Mouse (Mus musculus): ENCODE measurements around the gene Snrpb2.
A peak's percentile ranks its signal among the peaks of the same experiment; 100 is the strongest.

The Snrpb2 gene

DNA sequence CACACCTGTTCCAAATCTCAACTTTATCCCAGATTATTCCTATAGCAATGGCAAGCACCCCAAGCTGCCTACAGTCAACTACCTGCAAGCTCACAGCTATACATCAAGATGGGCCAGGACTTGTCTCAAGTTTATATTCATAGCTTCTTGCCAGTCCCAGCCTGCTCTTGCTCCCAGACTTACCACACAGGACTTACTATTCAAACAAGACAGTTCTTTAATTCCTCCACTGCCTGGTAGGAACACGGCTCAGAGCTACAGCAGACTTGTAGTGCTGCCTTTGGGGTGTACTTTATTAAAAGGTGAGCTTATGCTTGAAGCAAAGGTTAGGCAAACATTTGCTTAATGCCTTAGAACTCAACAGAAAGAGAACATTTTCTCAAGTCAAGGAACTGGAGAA lies 34.3 kb downstream of the Snrpb2 start:
- no peak for DNase-seq

DNA sequence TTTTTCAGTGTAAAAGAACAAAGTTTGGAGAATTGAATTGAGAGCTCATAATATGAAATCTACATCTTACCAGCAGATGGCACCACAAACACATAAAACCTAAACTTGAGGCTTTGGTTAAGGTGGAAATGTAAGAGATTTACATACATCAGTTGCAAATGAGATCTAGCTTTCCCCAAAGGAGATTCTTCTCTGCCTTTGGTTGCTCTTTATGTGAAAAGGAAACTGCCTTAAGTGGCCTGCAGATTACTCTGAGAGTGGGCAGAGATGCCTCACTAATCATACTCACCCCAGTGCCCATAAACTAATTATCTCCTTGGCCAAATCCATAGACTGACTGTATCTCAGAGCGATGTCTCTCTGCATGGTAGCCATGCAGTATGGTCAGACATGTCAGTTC lies 51.0 kb downstream of the Snrpb2 start:
- peak; percentile 11 for DNase-seq

- peak; percentile 54 for DNase-seq
Measured at GRCm38 (mm10) chr2:143114716-143115115, 51.9 kb downstream of the Snrpb2 start.

- DNase-seq, result peak; percentile 29
Measured at GRCm38 (mm10) chr2:143117453-143117852, 54.6 kb downstream of the Snrpb2 start.

DNA sequence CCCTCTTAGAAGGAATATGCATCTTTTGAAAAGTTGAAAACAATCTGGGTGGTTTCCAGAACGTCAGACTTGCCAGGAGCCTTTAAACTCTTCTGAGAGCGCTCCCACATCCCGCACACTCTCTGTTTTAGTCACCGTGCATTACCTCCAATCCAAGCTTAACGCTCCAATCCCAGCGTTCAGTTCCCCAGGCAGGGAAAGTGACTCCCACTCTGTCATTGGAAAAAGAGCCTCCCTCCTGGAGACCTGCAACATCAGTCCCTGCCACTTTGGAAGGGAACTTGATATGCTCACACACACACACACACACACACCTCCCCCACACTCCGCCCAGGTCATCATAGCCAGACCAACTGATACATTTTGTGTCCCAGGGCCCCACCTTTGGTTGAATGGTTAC lies 55.4 kb downstream of the Snrpb2 start:
- no peak for DNase-seq

Data from cerebellum, adult 9-11 months (tissue).